Mouse (Mus musculus) kidney, postnatal 0 days (tissue): Measurements from ENCODE around the gene Med12. TPM values are rescaled to one million over a fixed set of nuclear protein-coding genes. Genes with fewer than 3 reads are reported as not detected.

Experiments
- ATAC-seq: fragments of 200-750 bp; cut with Nextera tagmentation; replicated peaks from 2 replicates; pipeline ENCODE4 v1.8.0; 2017; ENCODE audit warnings: low read depth, moderate number of reproducible peaks, moderate TSS enrichment, moderate library complexity; ENCODE audit not compliant: low FRiP score
- DNase-seq: peaks from one replicate; pipeline ENCODE4 v3.0.0-alpha.2; 2016; ENCODE audit warnings: low spot score
- H3K27ac ChIP-seq: fragments of 300-500 bp; sonication (generic); 2 replicates; pipeline ENCODE4 v1.5.1; 2014; ENCODE audit warnings: mild to moderate bottlenecking
- H3K27me3 ChIP-seq: fragments of 300-500 bp; sonication (generic); 2 replicates; pipeline ENCODE4 v1.6.1; 2014; ENCODE audit warnings: low read length, mixed read lengths; ENCODE audit not compliant: insufficient read depth
- H3K36me3 ChIP-seq: fragments of 300-500 bp; sonication (generic); 2 replicates; pipeline ENCODE4 v1.6.1; 2014; ENCODE audit warnings: low read length, mixed read lengths; ENCODE audit not compliant: insufficient read depth
- H3K4me1 ChIP-seq: fragments of 300-500 bp; sonication (generic); replicated peaks from 2 replicates; pipeline ENCODE4 v1.6.1; 2014; ENCODE audit warnings: antibody characterized with exemption, low read length, mixed read lengths; ENCODE audit not compliant: insufficient read depth
- H3K4me2 ChIP-seq: fragments of 300-500 bp; sonication (generic); 2 replicates; pipeline ENCODE4 v1.6.1; 2014; ENCODE audit warnings: mild to moderate bottlenecking, low read length, moderate library complexity, mixed read lengths
- H3K4me3 ChIP-seq: fragments of 300-500 bp; sonication (generic); replicated peaks from 2 replicates; pipeline ENCODE4 v1.5.1; 2014; ENCODE audit warnings: low read depth, low read length
- H3K9ac ChIP-seq: fragments of 300-500 bp; sonication (generic); 2 replicates; pipeline ENCODE4 v1.6.1; 2014; ENCODE audit warnings: low read depth, low read length
- H3K9me3 ChIP-seq: fragments of 300-500 bp; sonication (generic); replicated peaks from 2 replicates; pipeline ENCODE4 v1.6.1; 2016; ENCODE audit warnings: low read length, inconsistent platforms, mixed read lengths
- CTCF ChIP-seq: IDR thresholded peaks from 2 replicates; pipeline ENCODE4 v1.5.1; 2016; ENCODE audit warnings: antibody characterized with exemption, low read depth, mild to moderate bottlenecking, moderate library complexity
- WGBS: fragments of 180-500 bp; shearing (Covaris S2); extraction: QIAGEN DNeasy Blood & Tissue Kit; methylation state at CpG from one replicate; pipeline ENCODE4 v1.1.7; 2014; 5-methylcytosine and 5-hydroxymethylcytosine counted together
- polyA plus RNA-seq: library from polyadenylated mRNA; unstranded; fragments of >200 nt; fragmentation: Nextera tagmentation; extraction: Ambion mirVana; gene quantifications from 2 replicates; pipeline ENCODE4 v1.2.1, GENCODE M21; 2015

Med12 gene
- 19.8 and 21.1 TPM in 2 replicates for polyA plus RNA-seq

DNA sequence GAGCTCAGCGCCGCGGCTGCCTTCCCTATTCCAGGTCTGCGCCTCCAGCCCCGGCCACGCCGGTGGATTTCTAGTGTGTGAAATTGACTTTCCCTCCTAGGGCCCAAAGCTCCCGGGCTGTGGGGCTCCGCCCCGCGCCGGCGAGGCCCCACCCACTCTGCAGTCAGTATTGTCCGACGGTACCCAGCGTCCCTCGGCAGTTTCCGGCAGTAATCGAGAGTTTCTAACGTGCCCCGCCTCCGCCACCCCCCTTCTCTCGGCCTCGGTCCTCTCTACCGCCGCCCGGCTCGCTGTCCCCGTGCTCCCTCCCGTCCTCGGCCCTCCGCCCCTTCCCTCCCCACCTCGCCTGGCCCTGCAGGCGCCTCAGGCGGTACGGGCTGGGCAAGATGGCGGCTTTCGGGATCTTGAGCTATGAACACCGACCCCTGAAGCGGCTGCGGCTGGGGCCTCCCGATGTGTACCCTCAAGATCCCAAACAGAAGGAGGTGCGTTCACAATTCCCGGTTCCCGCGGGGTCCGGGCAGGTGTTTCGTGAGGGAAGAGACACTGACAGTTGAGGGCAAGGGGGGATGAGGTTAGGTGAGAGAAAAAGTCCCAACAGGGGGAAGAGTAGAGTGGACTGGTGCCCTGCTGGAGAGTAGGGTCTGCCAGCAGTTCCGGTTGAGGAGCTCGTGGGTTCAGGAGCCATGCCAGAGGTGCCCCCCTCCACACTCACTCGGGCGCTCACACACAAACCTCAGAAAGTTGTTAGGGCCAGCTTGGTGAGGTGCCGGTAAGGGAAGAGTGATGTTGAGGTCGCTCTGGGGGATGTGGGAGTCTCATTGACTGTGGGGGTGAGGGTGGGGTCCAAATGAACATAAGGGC lies at the start of gene Med12:
TSS of gene Med12 (plus strand) at position 156 of the 864 bp plus-strand sequence.
- ATAC-seq (peak; percentile 99), DNase-seq (peak; percentile 95)
- Histone ChIP-seq H3K27me3 (no peaks in the 10 kb centered on the region), H3K4me1 (no peaks in the 10 kb centered on the region), H3K4me2 (peak within 1 kb of the TSS; percentile 54), H3K36me3 (no peaks in the 10 kb centered on the region), H3K27ac (peak within 1 kb of the TSS; percentile 77), H3K9ac (peak within 1 kb of the TSS; percentile 70), H3K4me3 (peak within 1 kb of the TSS; percentile 54), H3K9me3 (no peaks in the 10 kb centered on the region)
- 27% methylated on average over 54 of the region's 54 CpGs for WGBS
- TF ChIP-seq CTCF, result no peak

DNA sequence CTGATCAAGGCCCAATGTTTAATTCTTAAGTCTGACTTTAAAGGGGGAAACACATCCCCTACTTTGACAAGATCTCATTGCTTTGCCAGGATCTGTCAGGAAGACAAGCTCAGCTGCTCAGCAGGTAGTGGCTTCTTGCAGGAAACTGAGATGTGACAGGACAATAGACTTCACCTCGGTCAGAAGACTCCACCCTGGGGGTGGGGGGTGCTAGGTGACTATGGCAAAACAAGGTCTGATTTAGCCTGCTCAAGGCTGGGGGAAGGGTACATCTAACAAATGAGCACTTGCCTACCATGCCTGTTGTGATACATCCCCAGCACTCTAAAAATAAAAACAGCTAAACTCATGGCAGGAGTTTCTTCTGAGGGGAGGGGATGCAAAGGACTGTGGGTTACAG lies 28.8 kb upstream of the Med12 start:
- ATAC-seq, result no peak

DNA sequence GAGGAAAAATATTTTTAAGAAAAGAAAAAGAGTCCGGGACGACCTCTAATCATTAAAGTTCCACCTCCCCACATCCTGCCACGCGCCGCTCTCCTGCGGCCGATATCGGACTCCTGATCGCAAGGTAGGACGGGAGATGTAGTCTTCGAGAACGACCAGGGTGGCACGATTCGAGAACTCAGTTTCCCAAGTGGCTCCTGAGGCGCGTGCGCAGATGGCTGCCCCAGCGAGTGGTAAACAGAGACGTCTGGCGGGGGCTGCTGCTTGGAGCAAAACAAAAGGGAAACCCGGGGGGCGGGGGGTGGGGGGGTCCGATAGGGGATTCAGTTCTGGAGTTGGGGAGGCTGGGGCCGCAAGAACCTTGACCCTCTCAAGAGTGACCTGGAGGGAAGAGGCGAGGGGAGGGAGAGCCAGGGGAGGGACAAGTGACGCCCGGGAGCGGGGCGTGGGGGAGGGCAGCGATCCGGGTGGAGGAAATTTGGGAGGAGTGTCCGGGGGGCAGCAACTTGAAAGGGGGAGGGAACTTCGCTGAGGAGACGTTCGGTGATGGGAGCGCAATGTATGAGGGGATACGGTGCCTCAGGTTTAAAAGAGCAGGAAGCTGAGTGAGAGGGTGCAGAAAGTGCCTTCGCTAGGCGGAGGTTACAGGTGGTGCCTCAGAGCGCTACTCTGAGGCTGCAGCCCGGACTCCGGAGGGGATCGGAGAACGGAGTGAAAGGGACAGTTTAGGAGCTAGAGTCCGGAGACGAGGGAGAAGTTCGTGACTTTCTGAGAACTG lies 19.7 kb upstream of the Med12 start, which contains the start of gene Foxo4:
TSS of gene Foxo4 (plus strand) at position 577 of the 778 bp plus-strand sequence.
- ATAC-seq, result peak; percentile 88
- H3K4me2 ChIP-seq, result peak within 1 kb of the TSS; percentile 71
- no peaks in the 10 kb centered on the region for H3K9me3 ChIP-seq
- DNase-seq, result peak; percentile 93
- no peaks in the 10 kb centered on the region for H3K36me3 ChIP-seq
- peak within 1 kb of the TSS; percentile 59 for H3K9ac ChIP-seq
- no peaks in the 10 kb centered on the region for H3K4me1 ChIP-seq
- H3K27me3 ChIP-seq, result no peaks in the 10 kb centered on the region
- peak within 1 kb of the TSS; percentile 73 for H3K27ac ChIP-seq
- H3K4me3 ChIP-seq, result peak within 1 kb of the TSS; percentile 51
- no peak for TF ChIP-seq CTCF
- WGBS, result 30% methylated on average over 47 of the region's 47 CpGs

More for the DNA sequence above, 28.8 kb upstream of the Med12 start:
- Histone ChIP-seq H3K27ac (no peak overlapping the region), H3K4me1 (no peaks in the 10 kb centered on the region), H3K27me3 (no peaks in the 10 kb centered on the region), H3K9ac (no peak overlapping the region), H3K4me2 (no peak overlapping the region), H3K9me3 (no peaks in the 10 kb centered on the region), H3K36me3 (no peaks in the 10 kb centered on the region), H3K4me3 (no peak overlapping the region)
- no peak for DNase-seq
- 22% methylated on average over 1 of the region's 1 CpGs for WGBS
- TF ChIP-seq CTCF, result no peak

DNA sequence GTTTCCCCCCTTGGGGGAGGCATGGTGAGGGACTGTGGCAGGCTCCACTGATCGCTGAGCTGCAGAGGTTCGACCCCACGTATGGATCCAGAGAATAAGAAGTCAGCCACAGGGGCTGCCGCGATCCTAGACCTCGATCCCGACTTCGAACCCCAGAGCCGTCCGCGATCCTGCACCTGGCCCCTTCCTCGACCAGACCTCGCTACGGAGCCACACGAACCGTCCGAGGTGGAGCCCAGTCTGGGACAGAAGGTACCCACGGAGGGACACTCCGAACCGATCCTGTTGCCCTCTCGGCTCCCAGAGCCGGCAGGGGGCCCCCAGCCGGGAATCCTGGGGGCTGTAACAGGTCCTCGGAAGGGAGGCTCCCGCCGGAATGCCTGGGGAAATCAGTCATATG lies 19.1 kb upstream of the Med12 start:
- no peaks in the 10 kb centered on the region for H3K36me3 ChIP-seq
- no peaks in the 10 kb centered on the region for H3K27me3 ChIP-seq
- H3K4me3 ChIP-seq, result peak overlapping the region; percentile 51
- no peaks in the 10 kb centered on the region for H3K9me3 ChIP-seq
- peak; percentile 16; the same call in 1 of the 2 replicates for ATAC-seq
- no peak for DNase-seq
- H3K4me1 ChIP-seq, result no peaks in the 10 kb centered on the region
- peak overlapping the region; percentile 73; the same call in 1 of the 2 replicates for H3K27ac ChIP-seq
- 0 out of 2 replicates have a peak, but pooled peaks have one; percentile 8 for TF ChIP-seq CTCF
- peak overlapping the region; percentile 71 for H3K4me2 ChIP-seq
- peak overlapping the region; percentile 59 for H3K9ac ChIP-seq
- WGBS, result 28% methylated on average over 26 of the region's 26 CpGs

DNA sequence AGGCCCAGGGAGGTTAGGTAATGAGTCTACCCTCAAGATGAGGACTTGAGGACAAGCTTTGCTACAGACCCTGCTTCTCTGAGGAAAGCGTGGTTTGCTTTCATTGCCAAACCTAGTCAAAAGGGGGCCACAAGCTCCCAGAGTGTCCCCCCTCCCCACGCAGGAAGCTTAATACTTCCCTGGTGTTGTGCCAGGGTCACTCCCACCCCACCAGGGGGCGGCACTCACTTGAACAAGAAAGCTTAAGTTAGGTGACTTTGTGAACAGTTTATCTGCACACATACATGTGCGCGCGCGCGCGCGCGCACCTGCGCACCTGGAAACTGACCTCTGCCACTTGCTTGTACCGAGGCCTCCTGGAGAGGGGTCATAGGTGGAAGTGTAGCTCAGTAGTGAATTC lies 17.2 kb upstream of the Med12 start:
- H3K36me3 ChIP-seq, result no peaks in the 10 kb centered on the region
- no peak overlapping the region for H3K4me3 ChIP-seq
- H3K4me1 ChIP-seq, result 0 out of 2 replicates have a peak, but pooled peaks cover 7% of the 10 kb centered on the region
- DNase-seq (no peak), ATAC-seq (no peak)
- TF ChIP-seq CTCF, result peak; percentile 45
- no peaks in the 10 kb centered on the region for H3K27me3 ChIP-seq
- WGBS, result 80% methylated on average over 13 of the region's 13 CpGs
- no peaks in the 10 kb centered on the region for H3K9me3 ChIP-seq
- H3K9ac ChIP-seq, result no peak overlapping the region
- no peak overlapping the region for H3K27ac ChIP-seq
- peak overlapping the region; percentile 71 for H3K4me2 ChIP-seq
